Mouse (Mus musculus) lung, adult 2 months (tissue): ENCODE data around the gene Cct6b.

ENCODE experiments used
- CTCF ChIP-seq: fragments of 200-500 bp; IDR thresholded peaks from 2 replicates; pipeline ENCODE4 v1.5.1; 2011; ENCODE audit warnings: mild to moderate bottlenecking, low read length, control low read depth; ENCODE audit not compliant: insufficient read depth
- POLR2A ChIP-seq: fragments of 200-500 bp; IDR thresholded peaks from 2 replicates; pipeline ENCODE4 v1.6.1; 2011; ENCODE audit warnings: low read depth, mild to moderate bottlenecking, control low read depth, low read length, borderline replicate concordance; ENCODE audit errors: extremely low read depth

- peak; percentile 31; the same call in 1 of the 2 replicates for TF ChIP-seq CTCF
- TF ChIP-seq POLR2A = no peak
Measured at GRCm38 (mm10) chr11:82746138-82746537, 18.0 kb downstream of the Cct6b start.
